Mouse (Mus musculus) heart, embryonic 16.5 days (tissue): ENCODE data around the gene Dock11. TPM values are rescaled to one million over a fixed set of nuclear protein-coding genes. Genes with fewer than 3 reads are reported as not detected.

Experiments used
- ATAC-seq: fragments of 200-750 bp; cut with Nextera tagmentation; replicated peaks from 2 replicates; pipeline ENCODE4 v1.8.0; 2017; ENCODE audit warnings: moderate number of reproducible peaks; ENCODE audit not compliant: insufficient read depth, low FRiP score; ENCODE audit errors: extremely low read depth
- H3K27ac ChIP-seq: fragments of 300-500 bp; sonication (generic); 2 replicates; pipeline ENCODE4 v1.5.1; 2014; ENCODE audit warnings: mild to moderate bottlenecking, low read length, control low read depth, moderate library complexity
- H3K27me3 ChIP-seq: fragments of 300-500 bp; sonication (generic); 2 replicates; pipeline ENCODE4 v1.6.1; 2014; ENCODE audit warnings: low read length, mixed read lengths; ENCODE audit not compliant: control insufficient read depth, insufficient read depth
- H3K36me3 ChIP-seq: fragments of 300-500 bp; sonication (generic); 2 replicates; pipeline ENCODE4 v1.6.1; 2014; ENCODE audit not compliant: control insufficient read depth, insufficient read depth
- H3K4me1 ChIP-seq: fragments of 300-500 bp; sonication (generic); 2 replicates; pipeline ENCODE4 v1.6.1; 2014; ENCODE audit warnings: low read length, mixed read lengths; ENCODE audit not compliant: control insufficient read depth, insufficient read depth
- H3K4me2 ChIP-seq: fragments of 300-500 bp; sonication (generic); 2 replicates; pipeline ENCODE4 v1.6.1; 2014; ENCODE audit warnings: low read depth, mild to moderate bottlenecking, control low read depth, low read length
- H3K4me3 ChIP-seq: fragments of 300-500 bp; sonication (generic); 2 replicates; pipeline ENCODE4 v1.5.1; 2014; ENCODE audit warnings: mild to moderate bottlenecking, control low read depth, low read length
- H3K9ac ChIP-seq: fragments of 300-500 bp; sonication (generic); 2 replicates; pipeline ENCODE4 v1.6.1; 2014; ENCODE audit warnings: low read length, control low read depth
- H3K9me3 ChIP-seq: fragments of 300-500 bp; sonication (generic); replicated peaks from 2 replicates; pipeline ENCODE4 v1.6.1; 2016; ENCODE audit warnings: low read length; ENCODE audit not compliant: control insufficient read depth
- WGBS: fragments of 180-500 bp; shearing (Covaris S2); extraction: QIAGEN DNeasy Blood & Tissue Kit; methylation state at CpG from one replicate; pipeline ENCODE4 v1.1.7; 2014; 5-methylcytosine and 5-hydroxymethylcytosine counted together
- polyA plus RNA-seq: library from polyadenylated mRNA; unstranded; fragments of >200 nt; fragmentation: Nextera tagmentation; extraction: Ambion mirVana; gene quantifications from 2 replicates; pipeline ENCODE4 v1.2.1, GENCODE M21; 2015

Dock11 gene
- 6.0 and 6.6 TPM in 2 replicates for polyA plus RNA-seq

DNA sequence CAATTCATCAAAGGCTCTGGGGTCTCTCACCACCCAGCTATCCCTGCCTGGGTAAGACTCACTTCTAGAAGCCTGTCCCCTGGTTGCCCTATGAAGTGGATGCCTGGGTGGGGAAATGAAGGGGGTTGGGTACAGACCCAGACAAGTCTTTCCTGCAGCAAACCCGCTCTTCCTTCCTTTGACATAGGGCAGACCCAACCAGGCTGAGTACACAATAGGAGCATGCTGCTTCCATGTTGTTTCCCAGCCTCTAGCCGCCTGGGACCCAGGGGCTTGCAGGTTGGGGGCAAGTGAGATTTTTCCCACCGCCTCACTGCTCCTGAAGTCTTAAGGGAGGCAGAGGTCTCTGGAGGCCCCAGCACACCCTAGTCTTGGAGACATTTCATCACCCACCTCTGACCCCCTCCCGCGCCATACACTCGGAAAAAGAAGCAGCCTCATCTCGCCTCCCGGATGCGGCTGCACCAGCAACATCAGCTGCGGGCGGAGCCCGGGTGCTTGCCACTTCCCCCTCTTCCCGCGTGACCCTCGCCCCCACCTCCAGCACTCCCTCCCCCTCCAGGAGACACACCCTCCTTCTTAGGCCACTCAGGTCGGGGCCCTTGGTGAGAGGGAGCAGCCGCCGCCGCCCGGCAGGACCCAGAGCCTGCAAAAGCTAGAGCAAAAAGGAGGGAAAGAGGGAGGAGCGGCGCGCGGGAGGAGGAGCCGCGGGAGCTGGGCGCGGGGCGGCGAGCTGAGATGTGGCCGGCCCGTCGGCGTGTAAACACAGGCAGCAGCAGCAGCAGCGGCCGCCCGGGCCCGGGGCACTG is at the start of gene Dock11:
Gene Dock11, plus strand, starts transcription at position 746 of the 809 bp plus-strand sequence.
- Histone ChIP-seq H3K4me2 (peak within 1 kb of the TSS; percentile 79), H3K4me3 (peak within 1 kb of the TSS; percentile 69), H3K9me3 (no peaks in the 10 kb centered on the region), H3K36me3 (no peaks in the 10 kb centered on the region), H3K4me1 (no peaks in the 10 kb centered on the region), H3K27ac (peak within 1 kb of the TSS; percentile 53), H3K9ac (peak within 1 kb of the TSS; percentile 74), H3K27me3 (no peaks in the 10 kb centered on the region)
- 8% methylated on average over 37 of the region's 38 CpGs for WGBS
- peak; percentile 78 for ATAC-seq

DNA sequence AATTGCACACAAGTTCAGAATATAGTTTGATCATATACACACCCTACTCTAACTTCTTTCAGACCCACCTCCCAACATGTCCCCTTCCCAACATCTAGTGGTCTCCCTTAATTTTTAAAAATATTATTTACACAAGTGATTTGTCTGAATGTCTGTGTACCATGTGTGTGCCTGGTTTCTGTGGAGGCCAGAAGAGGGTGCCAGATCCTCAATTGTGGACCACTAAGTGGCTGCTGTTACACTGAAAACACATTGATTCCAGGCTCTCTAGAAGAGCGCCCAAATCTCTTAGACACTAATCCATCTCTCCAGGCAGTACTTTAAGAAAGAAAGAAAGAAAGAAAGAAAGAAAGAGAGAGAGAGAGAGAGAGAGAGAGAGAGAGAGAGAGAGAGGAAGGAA is 8.9 kb upstream of the Dock11 start:
- no peak overlapping the region for H3K9ac ChIP-seq
- no peaks in the 10 kb centered on the region for H3K9me3 ChIP-seq
- no peak overlapping the region for H3K4me3 ChIP-seq
- 62% methylated on average over 1 of the region's 1 CpGs for WGBS
- no peak overlapping the region for H3K27ac ChIP-seq
- H3K36me3 ChIP-seq: no peaks in the 10 kb centered on the region
- ATAC-seq: no peak
- H3K27me3 ChIP-seq: no peaks in the 10 kb centered on the region
- no peak overlapping the region for H3K4me2 ChIP-seq
- no peaks in the 10 kb centered on the region for H3K4me1 ChIP-seq

DNA sequence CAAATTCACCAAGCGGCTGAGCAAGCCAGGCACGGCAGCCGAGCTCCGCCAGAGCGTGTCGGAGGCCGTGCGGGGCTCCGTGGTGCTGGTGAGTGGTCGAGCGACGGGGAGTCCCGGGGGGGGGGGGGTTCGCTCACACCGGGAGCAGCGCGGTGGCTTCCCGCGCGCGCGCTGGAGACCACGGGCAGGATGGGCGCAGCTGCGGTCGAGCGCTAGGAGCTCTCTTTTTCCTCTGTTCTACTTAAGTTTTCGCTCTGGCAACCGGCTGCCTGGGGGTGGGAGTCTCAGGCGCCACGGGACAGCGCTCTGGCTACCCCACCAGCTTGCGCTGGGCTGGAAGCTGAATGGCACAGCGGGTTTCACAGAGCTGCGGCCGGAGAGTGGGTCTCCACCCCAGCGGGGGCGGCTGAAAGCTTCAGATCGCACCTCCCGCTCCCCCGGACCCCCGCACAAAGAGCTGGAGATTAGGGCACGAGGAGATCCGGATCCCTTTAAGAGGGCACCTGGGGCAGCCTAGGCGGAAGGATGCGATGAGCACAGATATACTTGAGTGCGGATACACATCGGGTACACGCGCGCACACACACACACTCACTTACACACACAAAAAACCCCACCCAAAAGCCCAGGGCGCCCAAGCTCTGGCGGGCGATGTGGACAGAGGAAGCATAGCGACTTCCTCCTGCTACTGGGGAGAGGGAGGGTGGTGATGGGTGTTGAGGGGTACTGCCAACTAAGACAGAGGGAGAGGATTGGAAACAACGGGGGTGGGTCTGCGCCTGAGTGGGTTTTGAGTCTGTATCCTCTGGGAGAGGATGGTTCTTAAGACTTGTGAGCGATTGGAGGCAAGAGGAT is 540 bp downstream of the Dock11 start:
- H3K9ac ChIP-seq: peak overlapping the region; percentile 74
- H3K36me3 ChIP-seq: no peaks in the 10 kb centered on the region
- no peaks in the 10 kb centered on the region for H3K27me3 ChIP-seq
- ATAC-seq: peak; percentile 35
- peak overlapping the region; percentile 53 for H3K27ac ChIP-seq
- no peaks in the 10 kb centered on the region for H3K9me3 ChIP-seq
- H3K4me3 ChIP-seq: peak overlapping the region; percentile 69
- peak overlapping the region; percentile 79 for H3K4me2 ChIP-seq
- 11% methylated on average over 49 of the region's 58 CpGs for WGBS
- no peaks in the 10 kb centered on the region for H3K4me1 ChIP-seq

GRCm38 (mm10) chrX:35889800-35890106 is 1.1 kb downstream of the Dock11 start:
- Histone ChIP-seq H3K9ac (peak overlapping the region; percentile 74), H3K9me3 (no peaks in the 10 kb centered on the region), H3K4me1 (no peaks in the 10 kb centered on the region), H3K4me3 (peak overlapping the region; percentile 69), H3K27ac (no peak overlapping the region), H3K36me3 (no peaks in the 10 kb centered on the region), H3K4me2 (peak overlapping the region; percentile 79), H3K27me3 (no peaks in the 10 kb centered on the region)
- ATAC-seq: no peak
- WGBS: 18% methylated on average over 8 of the region's 8 CpGs

DNA sequence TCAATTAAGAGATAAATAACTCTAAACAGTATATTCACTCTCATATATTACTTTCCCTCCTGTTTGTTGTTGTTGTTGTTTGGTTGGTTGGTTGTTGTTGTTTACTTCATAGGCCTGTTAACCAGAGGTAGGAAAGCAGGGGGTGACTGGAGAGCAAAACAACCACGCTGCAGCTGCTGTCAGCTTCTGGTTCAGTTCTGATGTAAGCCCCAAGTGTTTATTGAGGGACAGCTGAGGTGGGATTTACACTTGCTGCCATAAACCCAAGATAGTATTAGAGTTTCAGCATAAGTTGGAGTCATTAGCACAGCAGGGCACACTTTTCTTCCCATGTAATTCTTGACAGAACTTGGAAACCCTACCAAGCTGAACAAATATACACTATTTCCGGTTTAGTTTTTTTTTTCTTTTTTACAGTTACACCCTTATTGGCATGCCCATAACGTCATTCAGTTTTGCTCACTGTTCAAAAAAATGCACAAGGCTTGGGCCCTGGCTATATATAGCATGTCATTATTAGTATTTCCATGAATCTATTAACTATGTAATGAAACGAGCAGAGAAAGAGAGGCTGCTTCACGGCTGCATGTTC is 3.0 kb downstream of the Dock11 start:
- no peak overlapping the region for H3K27ac ChIP-seq
- H3K4me1 ChIP-seq: no peaks in the 10 kb centered on the region
- no peaks in the 10 kb centered on the region for H3K27me3 ChIP-seq
- no peak overlapping the region for H3K4me2 ChIP-seq
- H3K9ac ChIP-seq: no peak overlapping the region
- no peaks in the 10 kb centered on the region for H3K36me3 ChIP-seq
- no peak overlapping the region for H3K4me3 ChIP-seq
- ATAC-seq: no peak
- WGBS: 56% methylated on average over 5 of the region's 5 CpGs
- no peaks in the 10 kb centered on the region for H3K9me3 ChIP-seq

GRCm38 (mm10) chrX:35892377-35892776 is 3.7 kb downstream of the Dock11 start:
- H3K4me2 ChIP-seq: no peak overlapping the region
- H3K4me3 ChIP-seq: no peak overlapping the region
- H3K4me1 ChIP-seq: no peaks in the 10 kb centered on the region
- H3K9ac ChIP-seq: no peak overlapping the region
- 73% methylated on average over 5 of the region's 5 CpGs for WGBS
- no peaks in the 10 kb centered on the region for H3K27me3 ChIP-seq
- H3K9me3 ChIP-seq: no peaks in the 10 kb centered on the region
- no peaks in the 10 kb centered on the region for H3K36me3 ChIP-seq
- ATAC-seq: no peak
- H3K27ac ChIP-seq: no peak overlapping the region

DNA sequence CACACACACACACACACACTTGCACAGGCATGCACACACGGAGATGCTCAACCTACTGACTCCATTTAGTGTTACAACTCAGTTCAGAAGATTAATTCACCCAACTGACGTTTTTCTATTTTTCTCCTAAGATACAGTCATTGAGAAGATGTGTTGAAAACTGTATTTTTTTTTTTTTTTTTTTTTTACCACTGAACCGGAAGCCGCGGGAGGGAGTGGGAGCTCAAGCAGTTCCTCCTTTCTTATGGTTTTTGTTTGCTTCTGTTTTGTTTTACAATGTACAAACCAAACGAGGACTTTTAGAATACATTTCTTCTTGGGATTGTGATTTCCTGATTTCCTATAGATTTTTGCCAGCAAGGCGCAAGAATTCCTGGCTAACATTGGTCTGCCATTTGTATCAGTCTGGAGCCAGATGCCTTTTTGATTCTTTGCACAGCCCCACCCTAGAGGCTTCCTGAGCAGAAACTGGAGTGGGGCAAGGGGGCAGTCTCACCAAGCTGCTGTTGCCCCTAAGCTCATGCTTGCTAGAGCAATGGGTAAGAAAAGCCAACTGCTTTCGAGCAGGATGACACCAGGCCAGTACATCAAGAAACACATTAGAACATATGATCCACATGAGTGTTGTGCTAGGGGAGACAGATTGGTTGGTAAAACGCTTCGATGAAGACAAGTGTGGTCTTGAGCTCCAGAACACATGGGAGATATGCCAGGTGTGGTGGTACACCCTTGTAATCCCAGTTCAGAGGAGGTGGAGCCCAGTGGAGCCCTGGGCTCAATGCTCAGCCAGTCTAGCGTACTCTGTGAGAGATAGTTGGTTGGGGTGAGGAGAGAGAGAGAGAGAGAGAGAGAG is 9.2 kb downstream of the Dock11 start:
- H3K4me1 ChIP-seq: no peaks in the 10 kb centered on the region
- H3K4me2 ChIP-seq: no peak overlapping the region
- no peak for ATAC-seq
- H3K27ac ChIP-seq: peak overlapping the region; percentile 17; the same call in 1 of the 2 replicates
- H3K4me3 ChIP-seq: no peak overlapping the region
- WGBS: 63% methylated on average over 11 of the region's 11 CpGs
- no peaks in the 10 kb centered on the region for H3K9me3 ChIP-seq
- no peaks in the 10 kb centered on the region for H3K36me3 ChIP-seq
- no peak overlapping the region for H3K9ac ChIP-seq
- H3K27me3 ChIP-seq: no peaks in the 10 kb centered on the region

DNA sequence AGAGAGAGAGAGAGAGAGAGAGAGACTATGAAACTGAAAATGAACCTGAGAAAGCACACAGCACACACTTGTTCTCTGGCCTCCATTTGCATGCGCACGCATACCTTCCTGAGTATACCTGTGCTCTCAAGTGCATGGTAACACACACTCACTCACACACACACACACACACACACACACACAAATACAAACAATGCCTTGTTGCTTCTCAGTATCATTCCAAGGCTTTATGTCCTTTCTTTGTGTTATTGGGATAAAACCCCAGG is 9.8 kb downstream of the Dock11 start:
- Histone ChIP-seq H3K9me3 (no peaks in the 10 kb centered on the region), H3K27ac (no peak overlapping the region; the same call in 1 of the 2 replicates), H3K36me3 (no peaks in the 10 kb centered on the region), H3K9ac (no peak overlapping the region), H3K4me3 (no peak overlapping the region), H3K4me2 (no peak overlapping the region), H3K27me3 (no peaks in the 10 kb centered on the region), H3K4me1 (no peaks in the 10 kb centered on the region)
- WGBS: 100% methylated on average over 2 of the region's 2 CpGs
- ATAC-seq: no peak
